Mouse (Mus musculus) frontal cortex, postnatal 14 days (tissue): ENCODE results near the gene Cdhr5.

Experiments used
- DNase-seq, 2 experiments: peaks; one replicate each; pipeline ENCODE4 v3.0.0; 2022; ENCODE audit warnings: low spot score in 2 of 2

The Cdhr5 gene

GRCm38 (mm10) chr7:141222696-141223215 is 53.8 kb downstream of the Cdhr5 start:
- no peak for DNase-seq

- no peak for DNase-seq
Observed at GRCm38 (mm10) chr7:141222126-141222467, 54.5 kb downstream of the Cdhr5 start.

DNA sequence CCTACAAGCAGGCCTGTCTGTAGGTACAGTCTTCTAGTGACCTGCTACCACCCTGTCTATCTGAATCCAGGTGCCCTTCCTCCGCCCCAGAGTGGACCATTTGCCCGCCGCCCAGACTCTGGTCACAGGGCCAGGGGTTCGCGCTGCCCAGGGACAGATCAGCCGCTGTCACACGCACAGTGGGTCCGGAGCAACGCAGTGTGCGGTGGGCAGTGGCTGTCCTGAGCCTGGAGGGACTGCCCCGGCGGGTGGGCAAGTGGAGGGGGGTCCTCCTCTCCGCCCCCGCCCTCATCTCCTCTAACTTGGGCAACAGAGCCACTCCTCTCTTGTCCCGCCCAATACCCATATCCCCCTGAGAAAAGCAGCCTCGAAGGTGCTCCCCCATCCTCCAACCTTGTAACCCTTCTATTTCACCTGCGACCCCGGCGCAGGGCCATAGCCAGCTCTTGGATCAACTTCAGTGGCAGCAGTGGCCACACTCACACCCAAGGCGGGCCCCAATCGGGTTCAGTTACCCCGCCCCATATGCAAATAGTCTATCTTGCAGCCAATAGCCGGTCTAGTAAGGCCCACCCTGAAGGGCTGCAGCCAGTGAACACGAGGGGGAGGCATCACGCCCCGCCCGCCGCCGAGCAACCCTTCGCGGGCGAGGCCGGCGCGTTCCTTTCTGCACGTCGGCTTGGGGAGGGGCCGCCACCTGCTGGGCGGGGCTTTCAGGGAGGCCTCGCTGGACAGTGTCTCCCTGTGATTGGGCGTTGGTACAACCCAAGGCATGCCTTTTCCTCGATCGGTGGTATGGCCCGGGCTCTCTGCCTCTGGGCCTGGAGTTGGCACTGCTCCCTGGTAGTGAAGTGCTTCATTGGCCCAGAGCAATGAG is 55.1 kb downstream of the Cdhr5 start:
- DNase-seq: peak; percentile 86 to 90

GRCm38 (mm10) chr7:141220377-141220776 is 56.2 kb downstream of the Cdhr5 start:
- DNase-seq: no peak

- no peak for DNase-seq
Observed at GRCm38 (mm10) chr7:141219558-141220099, 57.0 kb downstream of the Cdhr5 start.
